Mouse (Mus musculus): ENCODE measurements around the gene Dnaic2.

- TF ChIP-seq CTCF (IDR thresholded peaks at IDR 0.05; ENCODE audit: control insufficient read depth, insufficient read depth, low read length) = no peak
- no peak for TF ChIP-seq POLR2A (IDR thresholded peaks at IDR 0.05; ENCODE audit: borderline replicate concordance, control insufficient read depth, low read depth, low read length)
These were observed 41.6 kb upstream of the Dnaic2 start for GRCm38 (mm10) chr11:114685526-114686040.

Data from bone marrow, adult 2 months (tissue).